Comparison of ENCODE assay signal across 23 mouse cellular contexts in genomic region chr10:25453150-25453549, GRCm38 (mm10).
DNase-seq lines count a peak whose midpoint lies in the region; ATAC-seq and TF ChIP-seq lines count a peak whose summit lies in the region.
"Had no signal": no experiment of that assay in that cellular context is flagged by ENCODE, and none has a peak within 500 bp of the region (broad histone marks: within the 10 kb centered on the region; RNA-seq: fewer than 3 reads in every experiment).

No protein-coding gene starts in this region.

- no peak overlapping the region for H3K27ac ChIP-seq in hindbrain, embryonic 16.5 days (ENCODE audit: low read depth, low read length)
- no peak overlapping the region for H3K27ac ChIP-seq in hindbrain, postnatal 0 days
- no peak overlapping the region for H3K27ac ChIP-seq in lung, embryonic 16.5 days (ENCODE audit: low read length)
- H3K27ac ChIP-seq in embryonic facial prominence, embryonic 14.5 days (replicated peaks; ENCODE audit: low read depth, low read length), result peak overlapping the region; percentile 55
- peak overlapping the region; percentile 40 for H3K27ac ChIP-seq in embryonic facial prominence, embryonic 15.5 days (replicated peaks)
- H3K27ac ChIP-seq: heart, embryonic 15.5 days; hindbrain, embryonic 15.5 days; kidney, embryonic 15.5 days; limb, embryonic 15.5 days; liver, embryonic 14.5 days; midbrain, embryonic 12.5 days had no signal

- H3K4me2 ChIP-seq in hindbrain, embryonic 16.5 days (ENCODE audit: low read length), result no peak overlapping the region
- H3K4me2 ChIP-seq in hindbrain, postnatal 0 days (ENCODE audit: low read depth, low read length), result no peak overlapping the region
- no peak overlapping the region for H3K4me2 ChIP-seq in lung, embryonic 16.5 days (ENCODE audit: low read depth, low read length)
- H3K4me2 ChIP-seq in embryonic facial prominence, embryonic 14.5 days (ENCODE audit: low read depth, low read length), result no peak overlapping the region
- no peak overlapping the region for H3K4me2 ChIP-seq in embryonic facial prominence, embryonic 15.5 days (replicated peaks)
- H3K4me2 ChIP-seq: heart, embryonic 15.5 days; hindbrain, embryonic 15.5 days; kidney, embryonic 15.5 days; limb, embryonic 15.5 days; midbrain, embryonic 12.5 days had no signal

- H3K4me1 ChIP-seq in hindbrain, embryonic 16.5 days (ENCODE audit: control insufficient read depth, insufficient read depth, low read depth, low read length), result peaks cover 3% of the 10 kb centered on the region; the same call in 1 of the 2 replicates
- H3K4me1 ChIP-seq in hindbrain, postnatal 0 days (ENCODE audit: insufficient read depth, low read length), result no peaks in the 10 kb centered on the region
- peaks cover 10% of the 10 kb centered on the region for H3K4me1 ChIP-seq in lung, embryonic 16.5 days (replicated peaks; ENCODE audit: control insufficient read depth, insufficient read depth, low read length)
- H3K4me1 ChIP-seq in embryonic facial prominence, embryonic 14.5 days (ENCODE audit: control insufficient read depth, insufficient read depth, low read length), result 0 out of 2 replicates have a peak, but pooled peaks cover 5% of the 10 kb centered on the region
- H3K4me1 ChIP-seq in embryonic facial prominence, embryonic 15.5 days, result peaks cover 6% of the 10 kb centered on the region; the same call in 1 of the 2 replicates
- H3K4me1 ChIP-seq: midbrain, embryonic 12.5 days had no signal

- ATAC-seq in hindbrain, embryonic 16.5 days, result peak; percentile 24; the same call in 1 of the 2 replicates
- no peak for ATAC-seq in hindbrain, postnatal 0 days
- ATAC-seq in lung, embryonic 16.5 days (ENCODE audit: low read depth), result 0 out of 2 replicates have a peak, but pooled peaks have one; percentile 13
- peak; percentile 47; the same call in 1 of the 2 replicates for ATAC-seq in embryonic facial prominence, embryonic 14.5 days (ENCODE audit: low read depth)
- ATAC-seq in embryonic facial prominence, embryonic 15.5 days (ENCODE audit: insufficient number of reproducible peaks, low FRiP score, low TSS enrichment, low read depth), result peak; percentile 65
- ATAC-seq: forebrain, embryonic 14.5 days; lung, postnatal 0 days had no signal

- TF ChIP-seq CTCF in hindbrain, postnatal 0 days (IDR thresholded peaks at IDR 0.05; ENCODE audit: low read depth), result no peak

- no peak for DNase-seq in hindbrain, postnatal 0 days (ENCODE audit: low spot score)
- DNase-seq in lung, postnatal 25 days (ENCODE audit: low spot score), result no peak
- peak; percentile 46 for DNase-seq in embryonic facial prominence, embryonic 14.5 days (ENCODE audit: low spot score)
- DNase-seq in spleen, adult 12 weeks (ENCODE audit: low spot score), result no peak
- no peak for DNase-seq in heart, adult 11 months
- DNase-seq: adrenal gland, adult 2 months; cerebellum, adult 11 months; cerebellum, adult 9-11 months; gastrocnemius, postnatal 36 days; heart, postnatal 36 days; kidney, adult 11 months; kidney, postnatal 36 days had no signal

- H3K9ac ChIP-seq in hindbrain, embryonic 16.5 days (ENCODE audit: low read depth, low read length), result no peak overlapping the region
- H3K9ac ChIP-seq in hindbrain, postnatal 0 days (replicated peaks; ENCODE audit: low read length), result no peak overlapping the region
- H3K9ac ChIP-seq in lung, embryonic 16.5 days (ENCODE audit: low read length), result no peak overlapping the region
- H3K9ac ChIP-seq in embryonic facial prominence, embryonic 14.5 days (ENCODE audit: low read depth, low read length), result no peak overlapping the region
- no peak overlapping the region for H3K9ac ChIP-seq in embryonic facial prominence, embryonic 15.5 days
- H3K9ac ChIP-seq: heart, embryonic 15.5 days; hindbrain, embryonic 15.5 days; kidney, embryonic 15.5 days; limb, embryonic 15.5 days; liver, embryonic 14.5 days; midbrain, embryonic 12.5 days had no signal

- no peaks in the 10 kb centered on the region for H3K27me3 ChIP-seq in hindbrain, embryonic 16.5 days (replicated peaks; ENCODE audit: control insufficient read depth, insufficient read depth, low read length)
- no peaks in the 10 kb centered on the region for H3K27me3 ChIP-seq in hindbrain, postnatal 0 days (ENCODE audit: insufficient read depth, low read length)
- no peaks in the 10 kb centered on the region for H3K27me3 ChIP-seq in lung, embryonic 16.5 days (ENCODE audit: control insufficient read depth, insufficient read depth, low read depth, low read length)
- H3K27me3 ChIP-seq in embryonic facial prominence, embryonic 14.5 days (replicated peaks; ENCODE audit: control insufficient read depth, insufficient read depth, low read length), result no peaks in the 10 kb centered on the region
- H3K27me3 ChIP-seq in embryonic facial prominence, embryonic 15.5 days, result no peaks in the 10 kb centered on the region
- H3K27me3 ChIP-seq: heart, embryonic 15.5 days; hindbrain, embryonic 15.5 days; kidney, embryonic 15.5 days; limb, embryonic 15.5 days; midbrain, embryonic 12.5 days had no signal

- no peaks in the 10 kb centered on the region for H3K36me3 ChIP-seq in hindbrain, embryonic 16.5 days (ENCODE audit: control insufficient read depth, insufficient read depth, low read length)
- H3K36me3 ChIP-seq in hindbrain, postnatal 0 days (ENCODE audit: insufficient read depth, low read length), result no peaks in the 10 kb centered on the region
- H3K36me3 ChIP-seq in lung, embryonic 16.5 days (ENCODE audit: control insufficient read depth, insufficient read depth, low read length), result no peaks in the 10 kb centered on the region
- 0 out of 2 replicates have a peak, but pooled peaks cover 3% of the 10 kb centered on the region for H3K36me3 ChIP-seq in embryonic facial prominence, embryonic 14.5 days (ENCODE audit: control insufficient read depth, insufficient read depth, low read length)
- no peaks in the 10 kb centered on the region for H3K36me3 ChIP-seq in embryonic facial prominence, embryonic 15.5 days
- H3K36me3 ChIP-seq: hindbrain, embryonic 15.5 days; midbrain, embryonic 12.5 days had no signal

- no peak overlapping the region for H3K4me3 ChIP-seq in hindbrain, embryonic 16.5 days (ENCODE audit: low read length)
- no peak overlapping the region for H3K4me3 ChIP-seq in hindbrain, postnatal 0 days (ENCODE audit: low read length)
- H3K4me3 ChIP-seq in lung, embryonic 16.5 days (ENCODE audit: low read length), result no peak overlapping the region
- no peak overlapping the region for H3K4me3 ChIP-seq in embryonic facial prominence, embryonic 14.5 days (ENCODE audit: low read depth, low read length)
- H3K4me3 ChIP-seq in embryonic facial prominence, embryonic 15.5 days (replicated peaks), result no peak overlapping the region
- H3K4me3 ChIP-seq: heart, embryonic 15.5 days; hindbrain, embryonic 15.5 days; kidney, embryonic 15.5 days; limb, embryonic 15.5 days; midbrain, embryonic 12.5 days had no signal

- 52% methylated on average over 9 of the region's 9 CpGs for WGBS in hindbrain, embryonic 16.5 days
- 59% methylated on average over 9 of the region's 9 CpGs for WGBS in hindbrain, postnatal 0 days
- WGBS in lung, embryonic 16.5 days, result 57% methylated on average over 9 of the region's 9 CpGs
- 60% methylated on average over 9 of the region's 9 CpGs for WGBS in embryonic facial prominence, embryonic 14.5 days
- WGBS in embryonic facial prominence, embryonic 15.5 days, result 45% methylated on average over 9 of the region's 9 CpGs

- no peaks in the 10 kb centered on the region for H3K9me3 ChIP-seq in hindbrain, embryonic 16.5 days (ENCODE audit: control insufficient read depth, low read length)
- H3K9me3 ChIP-seq in hindbrain, postnatal 0 days (ENCODE audit: low read length), result no peaks in the 10 kb centered on the region
- no peaks in the 10 kb centered on the region for H3K9me3 ChIP-seq in lung, embryonic 16.5 days (ENCODE audit: control insufficient read depth, low read length)
- no peaks in the 10 kb centered on the region for H3K9me3 ChIP-seq in embryonic facial prominence, embryonic 14.5 days (ENCODE audit: control insufficient read depth, low read length)
- H3K9me3 ChIP-seq in embryonic facial prominence, embryonic 15.5 days (replicated peaks), result no peaks in the 10 kb centered on the region
- H3K9me3 ChIP-seq: heart, embryonic 15.5 days; hindbrain, embryonic 15.5 days; kidney, embryonic 15.5 days; limb, embryonic 15.5 days; midbrain, embryonic 12.5 days had no signal

Comparison
In these comparisons a context has a peak if more than half of its experiments do, and no peak if none do; other contexts are left out.
1. H3K27ac ChIP-seq: peak in embryonic facial prominence, embryonic 14.5 days (single experiment) and embryonic facial prominence, embryonic 15.5 days (single experiment); none in hindbrain, embryonic 16.5 days (single experiment), hindbrain, postnatal 0 days (single experiment) and lung, embryonic 16.5 days (single experiment).